Comparison of ENCODE assay signal across 11 mouse cellular contexts in the genomic region with DNA sequence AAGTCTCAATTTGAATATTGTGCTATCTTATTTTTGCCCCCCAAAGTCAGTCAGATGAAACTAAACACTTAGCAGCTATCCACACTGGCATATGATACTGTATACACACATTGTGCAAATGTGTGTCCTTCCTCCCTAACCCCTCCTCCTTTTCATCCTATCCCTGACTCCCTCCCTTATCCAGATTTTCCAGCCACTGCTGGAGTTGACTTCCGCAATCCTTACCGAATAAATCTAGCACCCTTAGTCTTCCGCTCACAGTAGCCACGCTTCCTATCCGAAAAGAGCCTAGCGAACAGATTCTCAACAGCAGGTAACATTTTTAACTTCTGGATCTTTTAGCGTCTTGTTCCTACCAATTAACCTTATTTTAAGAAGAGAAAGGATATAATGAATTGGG. TPM values are rescaled to one million over a fixed set of nuclear protein-coding genes. Genes with fewer than 3 reads are reported as not detected.
A peak's percentile ranks its signal among the peaks of the same experiment; 100 is the strongest.
DNase-seq lines count a peak whose midpoint lies in the region; ATAC-seq and TF ChIP-seq lines count a peak whose summit lies in the region.
"Had no signal": no experiment of that assay in that cellular context is flagged by ENCODE, and none has a peak within 500 bp of the region (broad histone marks: within the 10 kb centered on the region; RNA-seq: fewer than 3 reads in every experiment).

Gene Ctsk, plus strand, starts transcription at position 233 of the 400 bp plus-strand sequence.

- H3K4me3 ChIP-seq in gastrocnemius, adult 2 months: peak within 1 kb of the TSS; percentile 64
- no peak within 1 kb of the TSS for H3K4me3 ChIP-seq in lung, adult 2 months (replicated peaks; ENCODE audit: extremely low read depth, low read depth, low read length)
- peak within 1 kb of the TSS; percentile 38 for H3K4me3 ChIP-seq in heart, embryonic 12.5 days
- H3K4me3 ChIP-seq in neural tube, embryonic 12.5 days: no peak within 1 kb of the TSS
- H3K4me3 ChIP-seq: erythroblast, embryonic 14.5 days had no signal

- intact Hi-C loops in gastrocnemius, adult 2 months (cut with DNase I): no loop called here

- H3K4me1 ChIP-seq in lung, adult 2 months (ENCODE audit: control insufficient read depth, insufficient read depth, low read length): no peaks in the 10 kb centered on the region
- peaks cover 23% of the 10 kb centered on the region for H3K4me1 ChIP-seq in heart, embryonic 12.5 days (replicated peaks)
- peaks cover 9% of the 10 kb centered on the region for H3K4me1 ChIP-seq in neural tube, embryonic 12.5 days

- ATAC-seq in heart, embryonic 12.5 days (ENCODE audit: insufficient number of reproducible peaks, low FRiP score): no peak
- ATAC-seq in neural tube, embryonic 12.5 days (ENCODE audit: low FRiP score, low read depth): no peak

- DNase-seq in gastrocnemius, adult 2 months: no peak
- no peak for DNase-seq in gastrocnemius, adult 8-10 months (ENCODE audit: low spot score in 2 of 2)
- DNase-seq in lung, adult 2 months: no peak
- DNase-seq in lung, adult 18-20 months: no peak
- DNase-seq in right cerebral cortex, adult 18-20 months: no peak
- no peak for DNase-seq in layer of hippocampus, adult 9-10 months (ENCODE audit: low spot score)
- DNase-seq: B cell, adult 2 months; layer of hippocampus, postnatal 36 days had no signal

- peak within 1 kb of the TSS; percentile 61 for H3K27ac ChIP-seq in gastrocnemius, adult 2 months
- H3K27ac ChIP-seq in heart, embryonic 12.5 days (ENCODE audit: poor library complexity, severe bottlenecking): peak within 1 kb of the TSS; percentile 62
- no peak within 1 kb of the TSS for H3K27ac ChIP-seq in neural tube, embryonic 12.5 days

- 73% methylated on average over 7 of the region's 7 CpGs for WGBS in lung, adult 2 months
- 63% methylated on average over 7 of the region's 7 CpGs for WGBS in heart, embryonic 12.5 days
- WGBS in neural tube, embryonic 12.5 days: 87% methylated on average over 7 of the region's 7 CpGs

- TF ChIP-seq POLR2A in lung, adult 2 months (IDR thresholded peaks at IDR 0.05; ENCODE audit: borderline replicate concordance, extremely low read depth, low read depth, low read length): no peak

- peaks cover 37% of the 10 kb centered on the region for H3K36me3 ChIP-seq in heart, embryonic 12.5 days
- peaks cover 24% of the 10 kb centered on the region for H3K36me3 ChIP-seq in neural tube, embryonic 12.5 days

- H3K4me2 ChIP-seq in heart, embryonic 12.5 days: peak within 1 kb of the TSS; percentile 57
- no peak within 1 kb of the TSS for H3K4me2 ChIP-seq in neural tube, embryonic 12.5 days (replicated peaks)

- TF ChIP-seq CTCF in gastrocnemius, adult 2 months (IDR thresholded peaks at IDR 0.05): no peak
- TF ChIP-seq CTCF in lung, adult 2 months (IDR thresholded peaks at IDR 0.05; ENCODE audit: insufficient read depth, low read length): no peak

- no peaks in the 10 kb centered on the region for H3K27me3 ChIP-seq in heart, embryonic 12.5 days (replicated peaks)
- H3K27me3 ChIP-seq in neural tube, embryonic 12.5 days (replicated peaks): no peaks in the 10 kb centered on the region

- peak within 1 kb of the TSS; percentile 28; the same call in 1 of the 2 replicates for H3K9ac ChIP-seq in heart, embryonic 12.5 days
- no peak within 1 kb of the TSS for H3K9ac ChIP-seq in neural tube, embryonic 12.5 days

- no peaks in the 10 kb centered on the region for H3K9me3 ChIP-seq in heart, embryonic 12.5 days (replicated peaks)
- H3K9me3 ChIP-seq in neural tube, embryonic 12.5 days: no peaks in the 10 kb centered on the region

RNA-seq across cellular contexts. Expression of gene Ctsk, which starts in this region (rescaled TPM):
- total RNA-seq in gastrocnemius, adult 2 months (2021): 1 to 10 TPM; 3.9 to 9.0 TPM
- total RNA-seq in gastrocnemius, adult 8-10 months (2022): 1 to 10 TPM; 1.5 to 5.8 (median 3.1) TPM
- 6.7 and 13.0 TPM in 2 replicates for polyA plus RNA-seq in lung, adult 2 months (2012; rRNA removed)
- 14.2 and 15.1 TPM in 2 replicates for polyA plus RNA-seq in heart, embryonic 12.5 days (2016; fragmentation: Nextera tagmentation; extraction: Ambion mirVana)
- 9.2 and 12.3 TPM in 2 replicates for polyA plus RNA-seq in neural tube, embryonic 12.5 days (2016; fragmentation: Nextera tagmentation; extraction: Ambion mirVana)
- polyA plus RNA-seq: erythroblast, embryonic 14.5 days had no signal

Comparison
In these comparisons a context has a peak if more than half of its experiments do, and no peak if none do; other contexts are left out.
1. H3K4me3 ChIP-seq: peak in gastrocnemius, adult 2 months (single experiment) and heart, embryonic 12.5 days (single experiment); none in lung, adult 2 months (single experiment) and neural tube, embryonic 12.5 days (single experiment).